Mouse (Mus musculus) limb, embryonic 14.5 days (tissue): ENCODE results near the gene Saysd1. TPM values are rescaled to one million over a fixed set of nuclear protein-coding genes. Genes with fewer than 3 reads are reported as not detected.

ENCODE experiments used
- ATAC-seq: fragments of 200-750 bp; cut with Nextera tagmentation; 2 replicates; pipeline ENCODE4 v1.8.0; 2017; ENCODE audit warnings: low read depth, moderate number of reproducible peaks, moderate TSS enrichment; ENCODE audit not compliant: low FRiP score
- DNase-seq: peaks from one replicate; pipeline ENCODE4 v3.0.0-alpha.2; 2015; ENCODE audit warnings: low spot score
- H3K27ac ChIP-seq: fragments of 300-500 bp; sonication (generic); replicated peaks from 2 replicates; pipeline ENCODE4 v1.5.1; 2014; ENCODE audit warnings: low read depth, mild to moderate bottlenecking, low read length, moderate library complexity, mixed read lengths
- H3K27me3 ChIP-seq: fragments of 300-500 bp; sonication (generic); 2 replicates; pipeline ENCODE4 v1.6.1; 2014; ENCODE audit warnings: low read length, mixed read lengths; ENCODE audit not compliant: control insufficient read depth, insufficient read depth
- H3K36me3 ChIP-seq: fragments of 300-500 bp; sonication (generic); 2 replicates; pipeline ENCODE4 v1.6.1; 2014; ENCODE audit warnings: mild to moderate bottlenecking, low read length, moderate library complexity, mixed read lengths; ENCODE audit not compliant: control insufficient read depth, insufficient read depth
- H3K4me1 ChIP-seq: fragments of 300-500 bp; sonication (generic); 2 replicates; pipeline ENCODE4 v1.6.1; 2014; ENCODE audit warnings: antibody characterized with exemption, low read length, mixed read lengths; ENCODE audit not compliant: control insufficient read depth, insufficient read depth
- H3K4me2 ChIP-seq: fragments of 300-500 bp; sonication (generic); replicated peaks from 2 replicates; pipeline ENCODE4 v1.6.1; 2014; ENCODE audit warnings: low read depth, mild to moderate bottlenecking, low read length, moderate library complexity; ENCODE audit not compliant: severe bottlenecking
- H3K4me3 ChIP-seq: fragments of 300-500 bp; sonication (generic); replicated peaks from 2 replicates; pipeline ENCODE4 v1.5.1; 2014; ENCODE audit warnings: low read length
- H3K9ac ChIP-seq: fragments of 300-500 bp; sonication (generic); 2 replicates; pipeline ENCODE4 v1.6.1; 2014; ENCODE audit warnings: mild to moderate bottlenecking, low read depth, low read length, moderate library complexity; ENCODE audit not compliant: severe bottlenecking
- H3K9me3 ChIP-seq: fragments of 300-500 bp; sonication (generic); 2 replicates; pipeline ENCODE4 v1.6.1; 2016; ENCODE audit warnings: low read length; ENCODE audit not compliant: control insufficient read depth
- POLR2A ChIP-seq: fragments of 200-500 bp; IDR thresholded peaks from 2 replicates; pipeline ENCODE4 v1.8.0; 2012; ENCODE audit warnings: inconsistent platforms, mild to moderate bottlenecking, moderate library complexity, borderline replicate concordance; ENCODE audit not compliant: insufficient read depth, insufficient read length; ENCODE audit errors: extremely low read depth
- WGBS: fragments of 180-500 bp; shearing (Covaris S2); extraction: QIAGEN DNeasy Blood & Tissue Kit; methylation state at CpG from one replicate; pipeline ENCODE4 v1.1.7; 2014; 5-methylcytosine and 5-hydroxymethylcytosine counted together
- polyA plus RNA-seq, 2 experiments: library from polyadenylated mRNA; depleted of rRNA in 1 of 2; stranded (reverse) in 1 of 2; unstranded in 1 of 2; fragments of >200 nt; fragmentation: Nextera tagmentation in 1 of 2; extraction: Ambion mirVana in 1 of 2; gene quantifications; 2 replicates each; pipeline versions ENCODE4 v1.2.1 to v1.2.3; 2012 to 2014

Gene Saysd1
- polyA plus RNA-seq, 2 experiments = 8.9 to 15.6 TPM

- Histone ChIP-seq H3K9ac (no peak overlapping the region), H3K4me1 (peaks cover 7% of the 10 kb centered on the region), H3K4me2 (no peak overlapping the region), H3K27ac (no peak overlapping the region), H3K4me3 (no peak overlapping the region), H3K36me3 (no peaks in the 10 kb centered on the region), H3K9me3 (no peaks in the 10 kb centered on the region), H3K27me3 (no peaks in the 10 kb centered on the region)
- 63% methylated on average over 1 of the region's 1 CpGs for WGBS
- ATAC-seq (no peak), DNase-seq (no peak)
- TF ChIP-seq POLR2A = no peak
Measured at GRCm38 (mm10) chr14:20165413-20165812, 27.1 kb upstream of the Saysd1 start.

- Histone ChIP-seq H3K9ac (no peak overlapping the region), H3K9me3 (no peaks in the 10 kb centered on the region), H3K4me1 (peaks cover 10% of the 10 kb centered on the region), H3K36me3 (no peaks in the 10 kb centered on the region), H3K27ac (no peak overlapping the region), H3K4me3 (no peak overlapping the region), H3K27me3 (no peaks in the 10 kb centered on the region), H3K4me2 (no peak overlapping the region)
- 87% methylated on average over 7 of the region's 7 CpGs for WGBS
- ATAC-seq (no peak), DNase-seq (no peak)
- TF ChIP-seq POLR2A = no peak
Measured at GRCm38 (mm10) chr14:20164438-20164837, 26.1 kb upstream of the Saysd1 start.

DNA sequence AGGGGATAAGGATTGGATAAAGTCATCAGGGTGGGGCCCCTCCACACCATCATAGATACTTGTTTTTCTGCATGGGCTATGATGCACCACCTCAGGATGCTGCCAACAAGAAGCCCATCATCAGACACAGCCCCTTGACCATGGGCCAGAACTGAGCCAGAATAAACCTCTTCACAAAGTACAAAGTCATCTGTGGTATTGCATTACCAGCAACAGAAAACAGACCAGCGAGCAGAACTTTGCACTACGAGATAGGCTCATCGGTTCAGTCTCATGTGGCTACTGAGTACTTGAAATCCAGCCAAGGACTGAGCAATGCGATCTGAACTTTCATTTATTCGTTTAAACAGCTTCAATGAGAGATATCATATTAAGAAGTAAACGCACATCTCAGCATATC, 24.4 kb upstream of the Saysd1 start:
- Histone ChIP-seq H3K27me3 (no peaks in the 10 kb centered on the region), H3K9ac (no peak overlapping the region), H3K4me3 (no peak overlapping the region), H3K36me3 (no peaks in the 10 kb centered on the region), H3K27ac (no peak overlapping the region), H3K4me2 (no peak overlapping the region), H3K4me1 (peaks cover 10% of the 10 kb centered on the region), H3K9me3 (no peaks in the 10 kb centered on the region)
- no peak for DNase-seq
- TF ChIP-seq POLR2A = no peak
- 66% methylated on average over 6 of the region's 6 CpGs for WGBS
- ATAC-seq = no peak

- WGBS = 59% methylated on average over 8 of the region's 8 CpGs
- TF ChIP-seq POLR2A = no peak
- Histone ChIP-seq H3K27me3 (no peaks in the 10 kb centered on the region), H3K4me1 (peaks cover 14% of the 10 kb centered on the region), H3K4me2 (no peak overlapping the region), H3K9me3 (no peaks in the 10 kb centered on the region), H3K27ac (no peak overlapping the region), H3K4me3 (no peak overlapping the region), H3K9ac (no peak overlapping the region), H3K36me3 (no peaks in the 10 kb centered on the region)
- no peak; the same call in 1 of the 2 replicates for ATAC-seq
- no peak for DNase-seq
Measured at GRCm38 (mm10) chr14:20158727-20159681, 20.7 kb upstream of the Saysd1 start.

GRCm38 (mm10) chr14:20157595-20157994, 19.3 kb upstream of the Saysd1 start:
- H3K9ac ChIP-seq = no peak overlapping the region
- ATAC-seq (no peak), DNase-seq (no peak)
- WGBS = 86% methylated on average over 10 of the region's 10 CpGs
- H3K9me3 ChIP-seq = no peaks in the 10 kb centered on the region
- H3K27ac ChIP-seq = no peak overlapping the region
- TF ChIP-seq POLR2A = no peak
- no peaks in the 10 kb centered on the region for H3K36me3 ChIP-seq
- H3K4me1 ChIP-seq = peaks cover 7% of the 10 kb centered on the region; the same call in 1 of the 2 replicates
- H3K4me3 ChIP-seq = no peak overlapping the region
- H3K27me3 ChIP-seq = no peaks in the 10 kb centered on the region
- H3K4me2 ChIP-seq = no peak overlapping the region
